8 mouse cellular contexts compared by ENCODE assay signal in the genomic region with DNA sequence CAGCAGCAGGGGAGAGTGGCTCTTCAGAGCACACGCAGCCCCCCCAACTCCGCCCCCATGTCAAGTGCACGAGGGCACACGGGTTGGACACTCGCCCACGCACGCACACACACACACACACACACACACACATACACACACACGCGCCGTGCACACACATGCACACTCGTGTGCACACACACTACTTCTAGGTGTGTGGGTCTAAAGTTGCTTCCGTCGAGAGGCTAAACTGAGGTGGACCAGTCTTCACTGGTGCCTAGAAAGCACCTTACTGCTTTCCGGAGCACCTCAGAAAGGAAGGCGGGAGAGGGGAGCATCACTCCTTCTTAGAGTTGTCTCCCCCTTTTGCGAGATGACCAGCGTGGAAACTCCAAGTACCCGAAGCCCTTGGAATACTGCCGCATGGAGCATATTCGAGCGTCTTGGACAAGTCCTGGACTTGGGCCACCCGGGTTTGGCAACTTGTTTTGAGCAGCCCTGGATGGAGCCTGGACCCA. TPM values are rescaled to one million over a fixed set of nuclear protein-coding genes. Genes with fewer than 3 reads are reported as not detected.
DNase-seq lines count a peak whose midpoint lies in the region; ATAC-seq and TF ChIP-seq lines count a peak whose summit lies in the region.

A gene (plus strand): TSS at position 148 of the 497 bp plus-strand sequence.

- TF ChIP-seq CTCF in ES-Bruce4 (IDR thresholded peaks at IDR 0.05; ENCODE audit: low read depth, low read length), result no peak

- no peaks in the 10 kb centered on the region for H3K36me3 ChIP-seq in ES-Bruce4 (ENCODE audit: control insufficient read depth, insufficient read depth, low read length, poor library complexity, severe bottlenecking)
- no peaks in the 10 kb centered on the region for H3K36me3 ChIP-seq in heart, embryonic 14.5 days (ENCODE audit: control insufficient read depth, insufficient read depth, low read length)
- no peaks in the 10 kb centered on the region for H3K36me3 ChIP-seq in midbrain, embryonic 12.5 days

- peaks cover 12% of the 10 kb centered on the region for H3K27me3 ChIP-seq in ES-Bruce4 (ENCODE audit: control insufficient read depth, insufficient read depth, low read length, poor library complexity, severe bottlenecking)
- peaks cover 26% of the 10 kb centered on the region for H3K27me3 ChIP-seq in heart, embryonic 14.5 days (ENCODE audit: control insufficient read depth, insufficient read depth, low read length)
- H3K27me3 ChIP-seq in midbrain, embryonic 12.5 days, result peaks cover 60% of the 10 kb centered on the region

- no peak within 1 kb of the TSS for H3K27ac ChIP-seq in ES-Bruce4 (ENCODE audit: insufficient read depth, low read length)
- 0 out of 4 replicates have a peak within 1 kb of the TSS, but pooled peaks of 1 of the 2 experiments have one; percentile 33 for H3K27ac ChIP-seq in heart, embryonic 14.5 days (replicated peaks in 1 of 2; ENCODE audit: control insufficient read depth in 1 of 2, insufficient read depth in 1 of 2, low read depth in 2 of 2, low read length in 2 of 2)
- H3K27ac ChIP-seq in midbrain, embryonic 12.5 days (replicated peaks), result peak within 1 kb of the TSS; percentile 15; the same call in 1 of the 2 replicates

- no peaks in the 10 kb centered on the region for H3K4me1 ChIP-seq in ES-Bruce4 (ENCODE audit: control insufficient read depth, insufficient read depth, low read length)
- peaks cover 7 to 11% of the 10 kb centered on the region in 2 experiments for H3K4me1 ChIP-seq in heart, embryonic 14.5 days (ENCODE audit: control insufficient read depth in 2 of 2, insufficient read depth in 2 of 2, low read length in 2 of 2)
- peaks cover 22% of the 10 kb centered on the region for H3K4me1 ChIP-seq in midbrain, embryonic 12.5 days

- no peak within 1 kb of the TSS for H3K9ac ChIP-seq in ES-Bruce4 (ENCODE audit: low read depth, poor library complexity, severe bottlenecking)
- peak within 1 kb of the TSS; percentile 65 for H3K9ac ChIP-seq in heart, embryonic 14.5 days (ENCODE audit: low read length)
- H3K9ac ChIP-seq in midbrain, embryonic 12.5 days (replicated peaks), result peak within 1 kb of the TSS; percentile 65

- ATAC-seq in heart, embryonic 14.5 days (ENCODE audit: insufficient number of reproducible peaks, insufficient read depth, low FRiP score, low read depth), result no peak
- peak; percentile 68; the same call in 1 of the 2 replicates for ATAC-seq in midbrain, embryonic 12.5 days (ENCODE audit: low FRiP score, low read depth)

- peak; percentile 16 for DNase-seq in ZHBTc4 (ENCODE audit: low read depth, low spot score)
- DNase-seq in embryo, embryonic 11 days, result peak; percentile 30
- DNase-seq in layer of hippocampus, postnatal 14 days (ENCODE audit: low spot score in 2 of 2), result peak; percentile 42 to 69
- DNase-seq in spleen, postnatal 10 days (ENCODE audit: low spot score in 2 of 2), result no peak
- no peak for DNase-seq in thymus, postnatal 14 days

- TF ChIP-seq POLR2A in ES-Bruce4 (IDR thresholded peaks at IDR 0.05; ENCODE audit: insufficient read depth, low read length), result no peak

- TF ChIP-seq EP300 in ES-Bruce4 (IDR thresholded peaks at IDR 0.05; ENCODE audit: insufficient read depth, low read depth, low read length), result no peak

- H3K4me2 ChIP-seq in heart, embryonic 14.5 days (ENCODE audit: low read length), result peak within 1 kb of the TSS; percentile 81
- H3K4me2 ChIP-seq in midbrain, embryonic 12.5 days (replicated peaks), result peak within 1 kb of the TSS; percentile 84

- H3K9me3 ChIP-seq in ES-Bruce4 (replicated peaks; ENCODE audit: control insufficient read depth, insufficient read depth, low read length, poor library complexity, severe bottlenecking), result no peaks in the 10 kb centered on the region
- H3K9me3 ChIP-seq in heart, embryonic 14.5 days (ENCODE audit: control insufficient read depth, low read length), result no peaks in the 10 kb centered on the region
- H3K9me3 ChIP-seq in midbrain, embryonic 12.5 days, result no peaks in the 10 kb centered on the region

- peak within 1 kb of the TSS; percentile 47 for H3K4me3 ChIP-seq in ES-Bruce4 (ENCODE audit: low read depth, low read length)
- peak within 1 kb of the TSS; percentile 52 to 60 for H3K4me3 ChIP-seq in heart, embryonic 14.5 days (ENCODE audit: control insufficient read depth in 1 of 2, insufficient read depth in 1 of 2, low read depth in 1 of 2, low read length in 2 of 2)
- H3K4me3 ChIP-seq in midbrain, embryonic 12.5 days, result peak within 1 kb of the TSS; percentile 51

- WGBS in heart, embryonic 14.5 days, result 1% methylated on average over 22 of the region's 22 CpGs
- WGBS in midbrain, embryonic 12.5 days, result 2% methylated on average over 22 of the region's 22 CpGs

RNA-seq across cellular contexts. Expression of the gene that starts here (rescaled TPM):
- polyA plus RNA-seq in ES-Bruce4 (2011; ENCODE audit: insufficient read depth, insufficient read length, low read depth, missing spikeins), result 1.8 and 2.7 TPM in 2 replicates
- polyA plus RNA-seq in heart, embryonic 14.5 days (2014; fragmentation: Nextera tagmentation; extraction: Ambion mirVana), result 1.2 and 2.5 TPM in 2 replicates
- total RNA-seq in layer of hippocampus, postnatal 14 days (2021), result 10 to 100 TPM; 66.5 to 67.2 TPM
- 9.9 and 11.5 TPM in 2 replicates for polyA plus RNA-seq in midbrain, embryonic 12.5 days (2016; fragmentation: Nextera tagmentation; extraction: Ambion mirVana)

Comparison
In these comparisons a context has a peak if more than half of its experiments do, and no peak if none do; other contexts are left out.
1. DNase-seq: peak in ZHBTc4 (single experiment), embryo, embryonic 11 days (single experiment) and layer of hippocampus, postnatal 14 days (2 of 2); none in spleen, postnatal 10 days (0 of 2) and thymus, postnatal 14 days (single experiment).
2. Peak in every context shown above with its lines, with median percentiles within 50 percentile points of each other: H3K4me3 ChIP-seq.